ENCODE assay signal across 17 mouse cellular contexts in the genomic region with DNA sequence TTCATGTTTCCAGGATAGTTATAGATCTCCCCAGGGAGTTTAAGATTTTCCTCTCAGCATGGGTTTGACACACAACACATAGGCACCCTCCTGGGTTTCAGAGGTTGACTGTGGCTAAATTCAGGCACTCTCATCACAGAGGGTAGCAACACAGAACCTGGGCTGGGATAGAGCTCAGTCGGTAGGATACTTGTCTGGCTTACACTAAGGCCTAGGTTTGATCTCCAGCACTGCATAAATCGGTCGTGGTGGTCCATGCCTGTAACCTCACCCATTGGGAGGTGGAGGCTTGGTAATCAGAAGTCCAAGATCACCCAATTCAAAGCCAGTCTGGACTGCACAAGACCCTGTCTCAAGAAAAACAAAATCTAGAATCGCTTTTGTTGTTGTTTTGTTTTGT.
DNase-seq lines count a peak whose midpoint lies in the region; ATAC-seq and TF ChIP-seq lines count a peak whose summit lies in the region.
"Had no signal": no experiment of that assay in that cellular context is flagged by ENCODE, and none has a peak within 500 bp of the region (broad histone marks: within the 10 kb centered on the region; RNA-seq: fewer than 3 reads in every experiment).

No protein-coding gene starts in this region.

- WGBS in forebrain, embryonic 16.5 days: 28% methylated on average over 4 of the region's 4 CpGs

- no peak for DNase-seq in layer of hippocampus, adult 2 months (ENCODE audit: low spot score in 2 of 2)
- no peak for DNase-seq in layer of hippocampus, postnatal 36 days
- no peak for DNase-seq in frontal cortex, adult 2 months (ENCODE audit: extremely low spot score in 1 of 2, low spot score in 1 of 2)
- no peak for DNase-seq in urinary bladder, adult 18-20 months (ENCODE audit: low spot score in 2 of 2)
- DNase-seq: adrenal gland, postnatal 10 days; cerebellum, adult 2 months; heart, adult 11 months; kidney, adult 11 months; liver, embryonic 13.5 days; thymus, adult 18-20 months had no signal

- H3K79me2 ChIP-seq in myocyte (ENCODE audit: control insufficient read depth, insufficient read depth): peaks cover 85% of the 10 kb centered on the region

- peaks cover 14% of the 10 kb centered on the region for H3K4me1 ChIP-seq in embryonic fibroblast, embryonic 13.5 days (ENCODE audit: control insufficient read depth, insufficient read depth, low read length)
- peaks cover 72% of the 10 kb centered on the region for H3K4me1 ChIP-seq in forebrain, embryonic 16.5 days (replicated peaks; ENCODE audit: control insufficient read depth, insufficient read depth, low read length)
- H3K4me1 ChIP-seq: liver, embryonic 13.5 days had no signal

- H3K9me3 ChIP-seq in forebrain, embryonic 16.5 days (ENCODE audit: control insufficient read depth, low read length): no peaks in the 10 kb centered on the region
- H3K9me3 ChIP-seq: heart, embryonic 15.5 days; limb, embryonic 12.5 days; liver, embryonic 13.5 days; lung, embryonic 15.5 days had no signal

- no peaks in the 10 kb centered on the region for H3K27me3 ChIP-seq in forebrain, embryonic 16.5 days (replicated peaks; ENCODE audit: control insufficient read depth, insufficient read depth, low read length)
- no peaks in the 10 kb centered on the region for H3K27me3 ChIP-seq in myocyte (ENCODE audit: control insufficient read depth, insufficient read depth, insufficient read length)
- H3K27me3 ChIP-seq: heart, embryonic 15.5 days; limb, embryonic 12.5 days; lung, embryonic 15.5 days had no signal

- no peak for TF ChIP-seq POLR2A in embryonic fibroblast, embryonic 13.5 days (IDR thresholded peaks at IDR 0.05; ENCODE audit: low read depth, low read length)
- no peak for TF ChIP-seq POLR2A in myocyte (IDR thresholded peaks at IDR 0.05; ENCODE audit: insufficient read length, low read depth)

- H3K27ac ChIP-seq in layer of hippocampus, adult 2 months: peak overlapping the region; percentile 86
- 0 out of 2 replicates have a peak overlapping the region, but pooled peaks have one; percentile 0 for H3K27ac ChIP-seq in embryonic fibroblast, embryonic 13.5 days (ENCODE audit: insufficient read depth, low read length)
- peak overlapping the region; percentile 60; the same call in 1 of the 2 replicates for H3K27ac ChIP-seq in forebrain, embryonic 16.5 days (ENCODE audit: low read length)
- H3K27ac ChIP-seq: heart, embryonic 15.5 days; kidney, postnatal 0 days; liver, embryonic 13.5 days; lung, embryonic 15.5 days had no signal

- no peaks in the 10 kb centered on the region for H3K36me3 ChIP-seq in forebrain, embryonic 16.5 days (ENCODE audit: control insufficient read depth, insufficient read depth)
- peaks cover 10% of the 10 kb centered on the region for H3K36me3 ChIP-seq in myocyte (ENCODE audit: control insufficient read depth, insufficient read depth)
- H3K36me3 ChIP-seq: heart, embryonic 15.5 days; limb, embryonic 12.5 days; liver, embryonic 13.5 days; lung, embryonic 15.5 days had no signal

- ATAC-seq in forebrain, embryonic 16.5 days: no peak

- no peak overlapping the region for H3K4me2 ChIP-seq in forebrain, embryonic 16.5 days (ENCODE audit: low read length)
- peak overlapping the region; percentile 92 for H3K4me2 ChIP-seq in myocyte (ENCODE audit: low read depth)
- H3K4me2 ChIP-seq: heart, embryonic 15.5 days; limb, embryonic 12.5 days; liver, embryonic 13.5 days; lung, embryonic 15.5 days had no signal

- no peak overlapping the region for H3K4me3 ChIP-seq in layer of hippocampus, adult 2 months
- no peak overlapping the region for H3K4me3 ChIP-seq in embryonic fibroblast, embryonic 13.5 days (ENCODE audit: insufficient read depth, low read length)
- H3K4me3 ChIP-seq in forebrain, embryonic 16.5 days (replicated peaks; ENCODE audit: low read length): no peak overlapping the region
- no peak overlapping the region for H3K4me3 ChIP-seq in myocyte
- H3K4me3 ChIP-seq: heart, embryonic 15.5 days; limb, embryonic 12.5 days; liver, embryonic 13.5 days; lung, embryonic 15.5 days had no signal

- no peak overlapping the region for H3K9ac ChIP-seq in forebrain, embryonic 16.5 days (replicated peaks; ENCODE audit: low read depth, low read length)
- H3K9ac ChIP-seq: heart, embryonic 15.5 days; limb, embryonic 12.5 days; liver, embryonic 13.5 days; lung, embryonic 15.5 days had no signal

- no peak overlapping the region for H3ac ChIP-seq in myocyte (ENCODE audit: control insufficient read depth, insufficient read length)

- no peak for TF ChIP-seq CTCF in layer of hippocampus, adult 2 months (conservative IDR thresholded peaks at IDR 0.05)
- TF ChIP-seq CTCF in embryonic fibroblast, embryonic 13.5 days (IDR thresholded peaks at IDR 0.05; ENCODE audit: borderline replicate concordance, insufficient read depth, low read length): no peak

TF ChIP-seq in myocyte, 11 proteins besides CTCF, POLR2A, EP300 and RAD21:
- TF ChIP-seq SRF (IDR thresholded peaks at IDR 0.05; ENCODE audit: control insufficient read depth, insufficient read length, low read depth): no peak
- TF ChIP-seq REST (IDR thresholded peaks at IDR 0.05; ENCODE audit: insufficient read depth, insufficient read length): no peak
- TF ChIP-seq CEBPB (IDR thresholded peaks at IDR 0.05; ENCODE audit: insufficient read depth, poor library complexity, severe bottlenecking): no peak
- TF ChIP-seq MAX (IDR thresholded peaks at IDR 0.05; ENCODE audit: low read depth): no peak
- TF ChIP-seq MYOG (IDR thresholded peaks at IDR 0.05; ENCODE audit: control insufficient read depth in 1 of 3, insufficient read depth in 1 of 3, insufficient read length in 2 of 3, low read depth in 2 of 3): no peak
- no peak for TF ChIP-seq TCF12 (IDR thresholded peaks at IDR 0.05; ENCODE audit: insufficient read depth, poor library complexity, severe bottlenecking)
- no peak for TF ChIP-seq MYOD1 (IDR thresholded peaks at IDR 0.05; ENCODE audit: control insufficient read depth in 1 of 3, insufficient read length in 2 of 3, low read depth in 2 of 3)
- no peak for TF ChIP-seq USF1 (IDR thresholded peaks at IDR 0.05; ENCODE audit: low read depth)

Comparison
In these comparisons a context has a peak if more than half of its experiments do, and no peak if none do; other contexts are left out.
1. H3K27ac ChIP-seq: peak in every context shown above with its lines; median percentile 86 in layer of hippocampus, adult 2 months; 60 in forebrain, embryonic 16.5 days; 0 in embryonic fibroblast, embryonic 13.5 days.